Mouse (Mus musculus): ENCODE data around the gene Btbd11. TPM values are rescaled to one million over a fixed set of nuclear protein-coding genes. Genes with fewer than 3 reads are reported as not detected.

The Btbd11 gene
- polyA plus RNA-seq, 1 experiment from 2014 or later = 7.1 TPM

Other genes with a start within 250 kb of the Btbd11 start
- gene Cry1, start 201.8 kb upstream of the Btbd11 start, polyA plus RNA-seq (2014; fragmentation: Nextera tagmentation; extraction: Ambion mirVana) = 23.4 and 30.3 TPM in 2 replicates